Mouse (Mus musculus) limb, embryonic 10.5 days (tissue): ENCODE results near the gene Dusp13. TPM values are rescaled to one million over a fixed set of nuclear protein-coding genes. Genes with fewer than 3 reads are reported as not detected.
A peak's percentile ranks its signal among the peaks of the same experiment; 100 is the strongest.

Experiments used
- DNase-seq: peaks from one replicate; pipeline ENCODE4 v3.0.0-alpha.2; 2017; ENCODE audit warnings: low spot score
- H3K27ac ChIP-seq: fragments of 300-500 bp; sonication (generic); 2 replicates; pipeline ENCODE4 v1.5.1; 2016; ENCODE audit warnings: mild to moderate bottlenecking
- H3K27me3 ChIP-seq: fragments of 300-500 bp; sonication (generic); 2 replicates; pipeline ENCODE4 v1.6.1; 2016; ENCODE audit warnings: low read depth, mild to moderate bottlenecking; ENCODE audit not compliant: poor library complexity, severe bottlenecking
- H3K36me3 ChIP-seq: fragments of 300-500 bp; sonication (generic); 2 replicates; pipeline ENCODE4 v1.6.1; 2016; ENCODE audit warnings: mild to moderate bottlenecking, moderate library complexity
- H3K4me1 ChIP-seq: fragments of 300-500 bp; sonication (generic); 2 replicates; pipeline ENCODE4 v1.6.1; 2016
- H3K4me3 ChIP-seq: fragments of 300-500 bp; sonication (generic); 2 replicates; pipeline ENCODE4 v1.5.1; 2016; ENCODE audit warnings: mild to moderate bottlenecking, moderate library complexity
- H3K9me3 ChIP-seq: fragments of 300-500 bp; sonication (generic); replicated peaks from 2 replicates; pipeline ENCODE4 v1.6.1; 2016; ENCODE audit warnings: mild to moderate bottlenecking
- WGBS: fragments of 180-500 bp; shearing (Covaris S2); methylation state at CpG from one replicate; pipeline ENCODE4 v1.1.7; 2016; 5-methylcytosine and 5-hydroxymethylcytosine counted together
- polyA plus RNA-seq: library from polyadenylated mRNA; unstranded; fragments of >200 nt; fragmentation: Nextera tagmentation; extraction: Ambion mirVana; gene quantifications from 2 replicates; pipeline ENCODE4 v1.2.1, GENCODE M21; 2016

The Dusp13 gene
- polyA plus RNA-seq, result not detected in 2 replicates

- peak; percentile 75 for DNase-seq
- Histone ChIP-seq H3K36me3 (no peaks in the 10 kb centered on the region), H3K4me1 (peaks cover 36% of the 10 kb centered on the region), H3K27me3 (no peaks in the 10 kb centered on the region), H3K27ac (peak within 1 kb of the TSS; percentile 88), H3K4me3 (peak within 1 kb of the TSS; percentile 96), H3K9me3 (no peaks in the 10 kb centered on the region)
- under 1% methylated on average over 26 of the region's 26 CpGs for WGBS
Observed at GRCm38 (mm10) chr14:21750881-21751542, at the start of gene Dusp13. TSS of gene Dusp13 (minus strand) at chr14:21751181.

- Histone ChIP-seq H3K4me3 (no peak overlapping the region), H3K9me3 (no peaks in the 10 kb centered on the region), H3K27ac (no peak overlapping the region), H3K4me1 (no peaks in the 10 kb centered on the region), H3K27me3 (no peaks in the 10 kb centered on the region), H3K36me3 (peaks cover 4% of the 10 kb centered on the region)
- no peak for DNase-seq
- 97% methylated on average over 4 of the region's 4 CpGs for whole genome bisulfite sequencing
Observed at GRCm38 (mm10) chr14:21800641-21801040, 49.7 kb upstream of the Dusp13 start.

- no peaks in the 10 kb centered on the region for H3K27me3 ChIP-seq
- H3K4me3 ChIP-seq, result no peak overlapping the region
- no peak for DNase-seq
- no peaks in the 10 kb centered on the region for H3K9me3 ChIP-seq
- peaks cover 39% of the 10 kb centered on the region for H3K36me3 ChIP-seq
- no peak overlapping the region for H3K27ac ChIP-seq
- H3K4me1 ChIP-seq, result peaks cover 19% of the 10 kb centered on the region; the same call in 1 of the 2 replicates
- WGBS, result 94% methylated on average over 6 of the region's 6 CpGs
Observed at GRCm38 (mm10) chr14:21792250-21792649, 41.3 kb upstream of the Dusp13 start.

- WGBS, result 94% methylated on average over 4 of the region's 4 CpGs
- Histone ChIP-seq H3K4me1 (peaks cover 19% of the 10 kb centered on the region; the same call in 1 of the 2 replicates), H3K27ac (no peak overlapping the region), H3K9me3 (no peaks in the 10 kb centered on the region), H3K36me3 (peaks cover 40% of the 10 kb centered on the region), H3K27me3 (no peaks in the 10 kb centered on the region), H3K4me3 (no peak overlapping the region)
- no peak for DNase-seq
Observed at GRCm38 (mm10) chr14:21791722-21792121, 40.7 kb upstream of the Dusp13 start.

GRCm38 (mm10) chr14:21790585-21791251, 39.7 kb upstream of the Dusp13 start:
- Histone ChIP-seq H3K4me1 (peaks cover 19% of the 10 kb centered on the region; the same call in 1 of the 2 replicates), H3K27ac (no peak overlapping the region), H3K4me3 (no peak overlapping the region), H3K9me3 (no peaks in the 10 kb centered on the region), H3K27me3 (no peaks in the 10 kb centered on the region), H3K36me3 (peaks cover 44% of the 10 kb centered on the region)
- 92% methylated on average over 9 of the region's 9 CpGs for WGBS
- no peak for DNase-seq

- Histone ChIP-seq H3K27me3 (no peaks in the 10 kb centered on the region), H3K27ac (no peak overlapping the region), H3K9me3 (no peaks in the 10 kb centered on the region), H3K36me3 (peaks cover 59% of the 10 kb centered on the region), H3K4me3 (no peak overlapping the region), H3K4me1 (no peaks in the 10 kb centered on the region)
- WGBS, result 93% methylated on average over 5 of the region's 5 CpGs
- no peak for DNase-seq
Observed at GRCm38 (mm10) chr14:21788121-21788520, 37.1 kb upstream of the Dusp13 start.

- no peak overlapping the region for H3K4me3 ChIP-seq
- 92% methylated on average over 3 of the region's 3 CpGs for WGBS
- no peaks in the 10 kb centered on the region for H3K4me1 ChIP-seq
- H3K36me3 ChIP-seq, result peaks cover 53% of the 10 kb centered on the region
- H3K27me3 ChIP-seq, result no peaks in the 10 kb centered on the region
- no peaks in the 10 kb centered on the region for H3K9me3 ChIP-seq
- no peak for DNase-seq
- H3K27ac ChIP-seq, result no peak overlapping the region
Observed at GRCm38 (mm10) chr14:21787374-21787773, 36.4 kb upstream of the Dusp13 start.

GRCm38 (mm10) chr14:21786500-21786899, 35.5 kb upstream of the Dusp13 start:
- Histone ChIP-seq H3K36me3 (peaks cover 56% of the 10 kb centered on the region), H3K9me3 (no peaks in the 10 kb centered on the region), H3K4me1 (no peaks in the 10 kb centered on the region), H3K27ac (no peak overlapping the region), H3K27me3 (no peaks in the 10 kb centered on the region), H3K4me3 (no peak overlapping the region)
- WGBS, result 93% methylated on average over 4 of the region's 4 CpGs
- DNase-seq, result no peak

GRCm38 (mm10) chr14:21776201-21776600, 25.2 kb upstream of the Dusp13 start:
- Histone ChIP-seq H3K4me3 (no peak overlapping the region), H3K36me3 (peaks cover 56% of the 10 kb centered on the region), H3K27me3 (no peaks in the 10 kb centered on the region), H3K4me1 (peaks cover 5% of the 10 kb centered on the region), H3K9me3 (no peaks in the 10 kb centered on the region), H3K27ac (no peak overlapping the region)
- WGBS, result 91% methylated on average over 4 of the region's 4 CpGs
- no peak for DNase-seq

GRCm38 (mm10) chr14:21773946-21774345, 23.0 kb upstream of the Dusp13 start:
- WGBS, result 88% methylated on average over 2 of the region's 2 CpGs
- Histone ChIP-seq H3K9me3 (no peaks in the 10 kb centered on the region), H3K27ac (no peak overlapping the region), H3K36me3 (peaks cover 36% of the 10 kb centered on the region), H3K4me3 (no peak overlapping the region), H3K27me3 (no peaks in the 10 kb centered on the region), H3K4me1 (peaks cover 15% of the 10 kb centered on the region)
- DNase-seq, result no peak

GRCm38 (mm10) chr14:21772506-21773281, 21.7 kb upstream of the Dusp13 start:
- Histone ChIP-seq H3K4me1 (peaks cover 26% of the 10 kb centered on the region), H3K27me3 (no peaks in the 10 kb centered on the region), H3K4me3 (no peak overlapping the region), H3K36me3 (peaks cover 25% of the 10 kb centered on the region), H3K27ac (no peak overlapping the region), H3K9me3 (no peaks in the 10 kb centered on the region)
- 80% methylated on average over 11 of the region's 11 CpGs for WGBS
- no peak for DNase-seq

GRCm38 (mm10) chr14:21766398-21766958, 15.5 kb upstream of the Dusp13 start:
- no peak overlapping the region for H3K27ac ChIP-seq
- no peak overlapping the region for H3K4me3 ChIP-seq
- peaks cover 27% of the 10 kb centered on the region for H3K4me1 ChIP-seq
- 96% methylated on average over 6 of the region's 6 CpGs for WGBS
- no peaks in the 10 kb centered on the region for H3K9me3 ChIP-seq
- H3K36me3 ChIP-seq, result no peaks in the 10 kb centered on the region
- no peaks in the 10 kb centered on the region for H3K27me3 ChIP-seq
- DNase-seq, result no peak
